ENCODE assay signal across 15 mouse cellular contexts in genomic region chr9:51286079-51286478, GRCm38 (mm10). TPM values are rescaled to one million over a fixed set of nuclear protein-coding genes. Genes with fewer than 3 reads are reported as not detected.
DNase-seq lines count a peak whose midpoint lies in the region.
"Had no signal": no experiment of that assay in that cellular context is flagged by ENCODE, and none has a peak within 500 bp of the region (broad histone marks: within the 10 kb centered on the region; RNA-seq: fewer than 3 reads in every experiment).

No protein-coding gene starts in this region.

- intact Hi-C loops in heart, postnatal 36 days (cut with DNase I) = no loop called here

- DNase-seq in heart, adult 11 months = peak; percentile 50
- DNase-seq in heart, postnatal 36 days = no peak
- DNase-seq in 416B (ENCODE audit: low read depth) = peak; percentile 54
- DNase-seq in brain, adult 2 months (ENCODE audit: low read depth, low spot score) = peak; percentile 64
- DNase-seq in lung, postnatal 36 days = peak; percentile 72
- DNase-seq in embryo, embryonic 10 days (ENCODE audit: low spot score) = no peak
- no peak for DNase-seq in spleen, postnatal 36 days (ENCODE audit: low spot score in 2 of 2)
- DNase-seq in thymus, postnatal 36 days = no peak
- DNase-seq: cerebellum, adult 8-10 months; kidney, adult 18-20 months; retina, postnatal 1 day; spleen, adult 18-20 months had no signal

RNA-seq across cellular contexts. Expression of gene Colca2, which starts 7.7 kb away (rescaled TPM):
- 1 to 10 TPM in 1 of 2 experiments, under 1 TPM in 1; 0.89 to 1.6 TPM for total RNA-seq in heart, postnatal 36 days (2021)
- total RNA-seq: midbrain, postnatal 0 days had no signal

RNA-seq across cellular contexts. Expression of gene 1810046K07Rik, which starts 42.6 kb away (rescaled TPM):
- not detected for total RNA-seq in heart, postnatal 36 days (2021)
- total RNA-seq: layer of hippocampus, adult 2 months; left cerebral cortex, adult 8-10 months; midbrain, postnatal 0 days had no signal

Comparison
In these comparisons a context has a peak if more than half of its experiments do, and no peak if none do; other contexts are left out.
1. DNase-seq: peak in heart, adult 11 months (single experiment), 416B (single experiment), brain, adult 2 months (single experiment) and lung, postnatal 36 days (single experiment); none in heart, postnatal 36 days (0 of 2), embryo, embryonic 10 days (single experiment), spleen, postnatal 36 days (0 of 2) and thymus, postnatal 36 days (0 of 2).